Mouse (Mus musculus): ENCODE data around the gene Thbd.

DNA sequence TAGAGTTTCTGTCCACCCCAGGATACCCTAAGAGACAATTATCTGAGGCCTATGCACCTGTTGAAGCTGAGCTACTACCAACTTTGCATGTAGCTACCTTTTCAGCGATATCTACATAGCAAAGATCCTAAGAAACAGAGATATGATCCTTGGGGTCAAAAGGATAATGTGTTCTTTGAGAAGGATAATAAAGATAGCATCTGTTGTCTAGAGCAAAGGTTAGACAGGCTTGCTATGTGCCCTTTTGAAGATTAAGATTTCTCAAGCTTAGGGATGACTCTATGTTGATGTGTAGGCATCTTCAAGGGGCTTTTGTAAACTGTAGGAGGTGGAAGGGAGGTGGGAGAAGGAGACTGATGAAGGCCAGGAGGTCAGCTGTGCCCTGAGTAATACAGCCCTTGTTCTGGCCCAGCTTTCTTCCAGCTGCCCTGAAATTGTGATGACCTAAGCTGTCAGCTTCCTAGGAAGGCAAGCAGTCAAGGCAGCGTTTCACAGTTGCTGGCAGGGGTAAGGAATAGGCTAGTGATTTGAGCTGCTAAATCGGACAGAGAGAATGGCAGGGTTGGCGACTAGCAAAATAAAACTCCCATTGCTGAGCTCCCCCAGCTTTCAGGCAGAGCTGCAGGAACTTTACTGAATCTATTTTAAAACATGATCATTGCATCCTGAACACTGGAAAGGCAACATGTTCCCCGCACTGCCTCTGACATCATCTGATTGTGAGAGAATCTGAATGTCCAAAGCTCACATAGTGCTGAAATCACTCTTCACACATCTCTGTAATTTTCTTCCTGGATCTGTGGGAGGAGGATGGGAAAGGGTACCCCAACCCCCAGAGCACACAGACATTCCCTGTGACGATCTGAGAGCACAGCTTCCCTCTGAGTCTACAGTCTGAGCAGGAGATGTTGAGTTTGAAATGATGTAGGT is 20.1 kb downstream of the Thbd start:
- TF ChIP-seq POLR2A (IDR thresholded peaks at IDR 0.05; ENCODE audit: low read depth, low read length) (no peak), CTCF (conservative IDR thresholded peaks at IDR 0.05; ENCODE audit: insufficient read depth, insufficient read length, low read depth, low read length) (no peak)

All from kidney, adult 2 months (tissue).